Mouse (Mus musculus): Measurements from ENCODE around the gene Btbd35f16. TPM values are rescaled to one million over a fixed set of nuclear protein-coding genes. Genes with fewer than 3 reads are reported as not detected.
"Not testable (repeated sequence)": the region's sequence is repeated elsewhere in the genome, so short reads cannot be mapped to it uniquely, and the experiment has no call there.

Btbd35f16 gene
- not detected in 2 replicates for polyA plus RNA-seq (2015; fragmentation: Nextera tagmentation; extraction: Ambion mirVana)

GRCm38 (mm10) chrX:3956902-3957301, at the start of gene Btbd35f16:
TSS of gene Btbd35f16 (minus strand) at chrX:3957002.
- not testable (repeated sequence) for H3K9ac ChIP-seq; H3K4me1 ChIP-seq (replicated peaks); H3K4me2 ChIP-seq; H3K9me3 ChIP-seq (replicated peaks); H3K4me3 ChIP-seq; H3K27me3 ChIP-seq; ATAC-seq (replicated peaks; ENCODE audit: insufficient number of reproducible peaks, insufficient read depth, low FRiP score, low read depth); H3K36me3 ChIP-seq; H3K27ac ChIP-seq
- WGBS, result no CpG with 5 or more reads among the region's 3 CpGs

Other genes with a start within 250 kb of the Btbd35f16 start
- gene Btbd35f10, start 204.1 kb downstream of the Btbd35f16 start, polyA plus RNA-seq (2015; fragmentation: Nextera tagmentation; extraction: Ambion mirVana), result not detected in 2 replicates
- not detected in 2 replicates for gene Btbd35f3, start 80.7 kb upstream of the Btbd35f16 start, polyA plus RNA-seq (2015; fragmentation: Nextera tagmentation; extraction: Ambion mirVana)
- gene Btbd35f28, start 239.6 kb upstream of the Btbd35f16 start, polyA plus RNA-seq (2015; fragmentation: Nextera tagmentation; extraction: Ambion mirVana), result not detected in 2 replicates